Mouse (Mus musculus) brain, embryonic 14.5 days (tissue): ENCODE measurements around the gene Atp1a1.

Source experiments
- CTCF ChIP-seq: fragments of 200-500 bp; IDR thresholded peaks from 2 replicates; pipeline ENCODE4 v1.5.1; 2012; ENCODE audit warnings: inconsistent platforms, mild to moderate bottlenecking, moderate library complexity, borderline replicate concordance; ENCODE audit not compliant: insufficient read depth, insufficient read length; ENCODE audit errors: extremely low read depth
- POLR2A ChIP-seq: fragments of 200-500 bp; IDR thresholded peaks from 2 replicates; pipeline ENCODE4 v1.6.1; 2012; ENCODE audit warnings: mild to moderate bottlenecking, inconsistent platforms, borderline replicate concordance; ENCODE audit not compliant: poor library complexity, insufficient read depth, insufficient read length, severe bottlenecking; ENCODE audit errors: extremely low read depth

GRCm38 (mm10) chr3:101593266-101593651, 11.2 kb downstream of the Atp1a1 start:
- no peak for TF ChIP-seq CTCF
- no peak for TF ChIP-seq POLR2A
